Mouse (Mus musculus) erythroid progenitor cell, adult 5-6 weeks (primary cell): ENCODE data around the gene Rasd2. TPM values are rescaled to one million over a fixed set of nuclear protein-coding genes. Genes with fewer than 3 reads are reported as not detected.

Experiments
- ATAC-seq: replicated peaks from 2 replicates; pipeline ENCODE4 v1.8.0; 2016; ENCODE audit warnings: moderate number of reproducible peaks, mild to moderate bottlenecking, moderate TSS enrichment, inconsistent platforms; ENCODE audit not compliant: poor library complexity, low FRiP score, severe bottlenecking
- total RNA-seq, 2 experiments: library from RNA; stranded (forward) in 1 of 2; stranded (reverse) in 1 of 2; fragments of 150-400 nt in 1 of 2; fragments of 186-747, 209-891 nt in 1 of 2; gene quantifications; 2 replicates each; pipeline versions ENCODE4 v1.2.3 to v1.2.4; 2015 to 2017; ENCODE audit warnings: low replicate concordance in 2 of 2

The Rasd2 gene
- total RNA-seq, 2 experiments from 2014 or later: not detected

GRCm38 (mm10) chr8:75216886-75217285, 3.1 kb downstream of the Rasd2 start:
- ATAC-seq: no peak

DNA sequence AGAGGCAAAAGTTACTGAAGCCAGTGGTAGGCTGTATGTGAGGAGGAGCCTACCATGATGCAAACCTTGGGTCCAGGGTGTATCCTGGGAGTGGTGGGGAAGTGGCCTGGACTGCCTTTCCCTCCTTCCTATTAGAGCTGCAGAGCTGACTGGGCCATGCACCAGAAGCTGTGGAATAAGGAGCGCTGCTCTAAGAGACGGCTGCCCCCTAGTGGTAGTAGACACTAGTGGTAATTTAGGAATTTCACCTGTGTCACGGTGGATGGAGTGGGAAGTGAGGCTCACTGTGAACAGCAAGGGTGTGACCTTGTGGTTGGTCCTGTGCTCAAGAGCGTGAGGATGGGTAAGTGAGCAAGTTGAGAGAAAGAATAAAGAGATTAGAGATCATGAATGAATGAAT, 4.2 kb downstream of the Rasd2 start:
- peak; percentile 55; the same call in 1 of the 2 replicates for ATAC-seq

GRCm38 (mm10) chr8:75219877-75220738, 6.4 kb downstream of the Rasd2 start:
- no peak for ATAC-seq

DNA sequence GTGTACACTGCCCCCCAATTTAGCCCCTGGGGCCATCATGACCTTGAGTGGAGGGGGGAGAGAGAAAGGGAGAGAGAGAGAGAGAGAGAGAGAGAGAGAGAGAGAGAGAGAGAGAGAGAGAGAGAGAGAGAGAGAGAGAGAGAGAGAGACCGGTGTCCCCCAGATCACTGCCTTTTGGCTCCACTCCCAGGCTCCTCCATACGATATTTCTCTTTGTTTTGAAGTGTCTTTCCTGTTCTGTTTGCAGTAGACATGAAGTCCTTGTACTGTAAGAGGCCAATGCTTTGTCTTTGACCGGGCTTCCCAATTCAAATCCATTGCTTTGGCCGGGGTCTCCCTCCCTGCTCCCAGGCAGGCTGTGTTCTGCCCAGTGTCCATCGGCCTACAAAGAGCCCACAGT, 8.9 kb downstream of the Rasd2 start:
- ATAC-seq: no peak

- no peak for ATAC-seq
Observed at GRCm38 (mm10) chr8:75226773-75227172, 13.0 kb downstream of the Rasd2 start.

GRCm38 (mm10) chr8:75233915-75234554, 20.3 kb downstream of the Rasd2 start:
- ATAC-seq: no peak

- ATAC-seq: no peak
Observed at GRCm38 (mm10) chr8:75247331-75247730, 33.6 kb downstream of the Rasd2 start.

- no peak for ATAC-seq
Observed at GRCm38 (mm10) chr8:75249186-75249585, 35.4 kb downstream of the Rasd2 start.

GRCm38 (mm10) chr8:75254027-75254426, 40.3 kb downstream of the Rasd2 start:
- ATAC-seq: no peak

DNA sequence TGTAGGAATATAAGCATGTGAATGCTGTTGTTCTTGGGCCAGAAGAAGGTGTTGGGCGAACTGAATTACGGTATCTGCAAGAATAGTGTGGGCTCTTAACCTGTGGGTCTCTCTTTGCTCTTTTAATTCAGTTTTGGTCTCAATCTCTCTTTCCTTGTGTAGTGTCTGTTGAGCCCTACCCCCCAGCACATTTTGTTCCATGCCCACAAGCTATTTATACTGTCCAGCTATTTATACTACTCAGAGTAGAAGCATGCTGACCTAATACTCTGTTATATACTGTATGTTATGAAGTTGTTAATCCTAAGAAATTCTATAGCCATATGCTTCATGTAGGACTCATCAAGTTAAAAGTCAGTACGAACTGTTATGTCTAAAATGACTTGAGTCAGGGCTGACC, 41.9 kb downstream of the Rasd2 start:
- no peak for ATAC-seq

DNA sequence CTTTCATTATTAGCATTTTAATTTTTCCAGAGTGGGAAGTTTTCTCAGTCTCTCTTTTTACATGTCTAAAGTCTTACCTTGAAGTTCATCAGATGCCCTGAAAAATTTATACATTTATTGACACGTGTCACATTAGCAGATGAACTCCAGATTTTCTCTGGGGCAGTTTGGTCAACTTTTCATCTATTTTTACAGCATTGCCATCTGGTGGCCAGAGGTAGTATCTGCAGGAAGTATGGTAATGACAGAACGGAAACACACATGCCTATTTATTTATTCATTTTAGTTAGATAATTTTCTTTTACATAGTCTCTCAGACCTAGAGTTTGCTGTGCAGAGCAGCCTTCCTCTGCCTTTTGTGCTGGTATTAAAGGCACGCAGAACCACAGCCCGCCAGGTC, 58.4 kb downstream of the Rasd2 start:
- ATAC-seq: no peak

Other genes with a start within 250 kb of the Rasd2 start
- gene Hmgxb4, start 220.6 kb upstream of the Rasd2 start, total RNA-seq (2015; ENCODE audit: low replicate concordance): 63.7 and 87.2 TPM in 2 replicates
- gene Hmgxb4, start 220.6 kb upstream of the Rasd2 start, total RNA-seq (2017; ENCODE audit: low replicate concordance): 40.6 and 65.0 TPM in 2 replicates
- gene Tom1, start 180.2 kb upstream of the Rasd2 start, total RNA-seq (2015; ENCODE audit: low replicate concordance): 17.3 and 18.0 TPM in 2 replicates
- 4.4 and 9.5 TPM in 2 replicates for gene Tom1, start 180.2 kb upstream of the Rasd2 start, total RNA-seq (2017; ENCODE audit: low replicate concordance)
- 66.7 and 90.8 TPM in 2 replicates for gene Hmox1, start 120.3 kb upstream of the Rasd2 start, total RNA-seq (2015; ENCODE audit: low replicate concordance)
- gene Hmox1, start 120.3 kb upstream of the Rasd2 start, total RNA-seq (2017; ENCODE audit: low replicate concordance): 68.0 and 100 TPM in 2 replicates
- gene Mcm5, start 104.4 kb upstream of the Rasd2 start, total RNA-seq (2015; ENCODE audit: low replicate concordance): 54.1 and 104 TPM in 2 replicates
- 166 and 198 TPM in 2 replicates for gene Mcm5, start 104.4 kb upstream of the Rasd2 start, total RNA-seq (2017; ENCODE audit: low replicate concordance)
- gene Gm10358, start 192.6 kb downstream of the Rasd2 start, total RNA-seq (2015; ENCODE audit: low replicate concordance): not detected in 2 replicates
- gene Gm10358, start 192.6 kb downstream of the Rasd2 start, total RNA-seq (2017; ENCODE audit: low replicate concordance): not detected in 2 replicates
- not detected in 2 replicates for gene Iqcm, start 234.8 kb downstream of the Rasd2 start, total RNA-seq (2015; ENCODE audit: low replicate concordance)
- not detected in 2 replicates for gene Iqcm, start 234.8 kb downstream of the Rasd2 start, total RNA-seq (2017; ENCODE audit: low replicate concordance)